Mouse (Mus musculus): Measurements from ENCODE around the gene Tdp2.
"Not testable (repeated sequence)": the region's sequence is repeated elsewhere in the genome, so short reads cannot be mapped to it uniquely, and the experiment has no call there.

The Tdp2 gene

DNA sequence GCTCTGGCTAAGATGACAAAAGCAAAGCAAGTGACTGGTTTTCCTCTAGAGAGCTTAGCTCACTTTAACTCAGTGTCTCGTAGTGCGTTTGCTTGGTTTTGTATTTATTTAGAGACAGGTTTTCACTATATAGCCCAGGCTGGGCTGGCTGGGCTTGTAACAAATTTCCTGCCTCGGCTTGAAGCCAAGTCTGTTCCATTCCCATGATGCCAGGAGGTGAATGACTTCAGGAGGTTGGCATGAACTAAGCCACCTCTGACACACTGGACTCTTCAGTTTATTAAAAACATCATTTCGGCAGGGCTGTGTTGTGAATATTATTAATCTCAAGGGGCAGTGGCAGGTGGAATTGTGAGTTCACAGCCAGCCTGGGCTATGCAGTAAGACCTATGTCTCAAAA lies 5.9 kb upstream of the Tdp2 start:
- no peak for DNase-seq

DNA sequence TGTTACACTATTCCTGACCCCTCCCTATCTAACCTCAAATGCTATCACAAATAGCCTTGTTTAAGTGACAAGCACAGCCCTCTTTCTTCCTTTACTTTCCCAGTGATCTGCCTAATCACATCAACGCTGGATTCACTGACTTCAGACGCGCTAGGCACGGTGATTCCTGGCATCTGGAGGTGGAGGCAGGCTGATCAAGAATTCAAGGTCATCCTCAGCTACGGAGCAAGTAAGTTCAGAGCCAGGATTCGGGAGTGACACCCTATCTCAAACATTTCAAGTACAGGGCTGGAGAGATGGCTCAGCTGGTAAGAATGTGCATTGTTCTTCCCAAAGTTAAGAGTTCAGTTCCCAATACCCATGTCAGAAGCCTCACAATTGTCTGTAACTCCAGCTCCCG lies 5.4 kb upstream of the Tdp2 start:
- DNase-seq = no peak

DNA sequence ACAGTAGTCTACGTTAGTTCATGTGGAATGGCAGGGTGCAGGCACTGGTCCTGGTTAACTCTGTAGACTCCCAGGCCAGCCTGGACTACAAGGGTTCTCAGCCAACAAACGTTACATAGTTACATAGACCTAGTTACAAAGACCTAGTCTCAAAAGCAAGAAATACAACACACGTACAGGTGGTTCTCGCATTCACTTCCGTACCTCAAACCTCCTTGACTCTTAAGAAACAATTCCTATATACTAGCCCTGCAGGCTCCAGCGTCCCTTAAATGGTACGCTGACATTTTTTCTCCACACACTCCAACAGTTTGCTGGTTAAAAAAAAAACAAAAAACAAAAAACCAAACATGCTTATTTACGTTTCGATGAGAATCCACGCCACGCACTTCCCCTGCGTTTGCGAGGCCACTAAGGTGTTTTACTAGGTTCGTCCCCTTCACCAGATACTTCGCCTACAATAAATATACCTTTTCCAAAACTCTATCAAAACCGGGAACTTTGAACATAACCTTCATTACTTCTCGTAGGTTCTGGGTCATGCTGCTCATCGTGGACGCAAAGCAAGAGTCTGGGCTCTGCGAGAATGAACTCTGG lies 625 bp upstream of the Tdp2 start:
- DNase-seq = peak; percentile 8 to 11

DNA sequence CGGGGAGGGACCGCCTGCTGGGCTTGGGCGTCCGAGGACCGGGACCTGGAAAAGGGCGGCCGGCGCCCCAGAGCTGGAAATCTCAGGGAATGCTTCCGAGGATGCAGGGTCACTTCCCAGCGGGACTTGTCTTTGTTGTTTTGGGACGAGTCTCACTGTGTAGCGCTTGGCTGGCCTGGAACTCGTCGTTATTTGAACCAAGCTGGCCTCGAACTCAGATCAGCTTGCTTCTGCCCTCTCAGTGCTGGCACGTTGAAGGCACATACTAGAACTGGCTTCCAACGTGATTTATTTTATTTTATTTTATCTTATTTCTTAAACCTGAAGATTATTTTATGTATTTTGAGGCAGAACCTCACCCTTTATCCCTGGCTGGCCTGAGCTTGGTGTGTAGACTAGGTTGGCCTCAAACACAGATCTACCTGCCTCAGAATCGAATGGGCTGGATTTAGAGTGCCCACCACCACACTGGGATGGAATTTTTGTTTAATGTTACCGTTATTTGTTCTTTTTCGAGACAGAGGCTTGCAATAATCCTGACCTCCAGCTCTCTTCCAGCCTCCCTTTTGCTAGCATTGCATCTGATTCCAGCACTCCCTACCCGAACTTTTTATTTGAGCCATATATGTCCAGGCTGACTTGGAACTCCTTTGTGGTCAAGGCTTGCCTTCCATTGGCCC lies 792 bp downstream of the Tdp2 start:
- DNase-seq = no peak

DNA sequence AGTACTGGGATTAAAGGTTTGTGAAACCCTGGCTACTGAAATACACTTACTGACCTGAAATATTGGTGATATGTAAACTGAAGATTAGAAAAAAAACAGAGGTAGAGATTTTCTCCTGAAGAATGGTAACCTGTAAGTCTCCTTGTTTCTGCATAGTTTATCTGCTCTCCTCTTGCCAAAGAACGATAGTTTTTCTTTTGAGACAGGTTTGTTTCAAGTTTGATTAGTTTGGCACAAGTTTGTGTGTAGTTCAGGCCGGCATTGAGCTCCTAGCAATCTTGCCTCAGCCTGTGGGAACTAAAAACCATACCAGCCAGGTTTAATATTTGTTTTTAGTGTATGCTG lies 1.3 kb downstream of the Tdp2 start:
- DNase-seq = no peak

DNA sequence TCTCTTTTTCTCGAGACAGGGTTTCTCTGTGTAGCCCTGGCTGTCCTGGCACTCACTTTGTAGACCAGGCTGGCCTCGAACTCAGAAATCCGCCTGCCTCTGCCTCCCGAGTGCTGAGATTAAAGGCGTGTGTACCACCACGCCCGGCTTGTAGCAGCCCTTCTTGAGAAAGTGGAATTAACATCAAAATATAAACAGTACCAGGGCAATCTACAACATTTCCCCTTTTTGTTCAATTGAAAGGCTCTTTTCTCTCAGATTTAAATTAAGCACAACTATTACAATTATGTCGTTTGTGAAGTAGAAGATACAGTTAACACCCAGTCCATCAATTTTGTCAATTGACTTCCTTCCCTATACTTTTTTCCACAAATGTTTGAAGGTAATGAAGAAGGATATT lies 6.3 kb downstream of the Tdp2 start:
- DNase-seq = not testable (repeated sequence)

DNA sequence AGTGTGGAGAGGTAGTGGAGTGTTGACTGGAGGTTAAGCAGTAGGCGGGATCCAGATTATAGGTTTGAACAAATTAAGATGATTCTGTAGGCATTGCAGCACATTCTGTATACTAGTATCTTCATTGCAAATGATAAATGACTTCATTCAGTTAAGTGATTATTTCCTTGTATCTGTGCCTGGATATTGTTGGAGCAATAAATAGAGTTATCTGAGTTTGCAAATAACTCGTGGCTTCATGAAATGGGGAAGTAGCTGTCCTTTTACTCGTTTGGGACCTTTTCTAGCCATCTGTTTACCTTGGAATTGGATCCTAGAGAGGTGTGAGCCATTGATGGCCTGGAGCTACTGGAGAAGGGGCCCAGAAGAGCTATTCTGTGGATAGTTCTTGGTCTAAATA lies 8.4 kb downstream of the Tdp2 start:
- DNase-seq = no peak

DNA sequence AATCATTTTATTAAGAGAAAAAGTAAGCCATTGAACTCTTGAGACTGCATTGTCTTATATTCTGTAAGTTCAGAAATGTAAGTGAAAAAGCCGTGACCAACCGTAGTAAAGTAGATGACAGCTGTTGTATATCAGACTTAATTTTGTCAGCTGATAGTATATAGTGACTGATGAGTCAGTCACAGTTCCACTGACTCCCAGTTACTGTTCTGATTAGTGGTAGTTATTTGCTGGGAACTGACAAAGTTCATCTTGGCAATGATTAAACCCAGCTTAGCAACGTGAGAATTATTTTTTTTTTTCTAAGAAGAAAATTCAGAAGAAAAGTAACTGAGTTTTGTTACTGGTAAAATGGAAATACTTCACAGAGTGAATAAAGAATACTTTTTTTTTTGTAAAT lies 10.2 kb downstream of the Tdp2 start:
- DNase-seq = no peak

DNA sequence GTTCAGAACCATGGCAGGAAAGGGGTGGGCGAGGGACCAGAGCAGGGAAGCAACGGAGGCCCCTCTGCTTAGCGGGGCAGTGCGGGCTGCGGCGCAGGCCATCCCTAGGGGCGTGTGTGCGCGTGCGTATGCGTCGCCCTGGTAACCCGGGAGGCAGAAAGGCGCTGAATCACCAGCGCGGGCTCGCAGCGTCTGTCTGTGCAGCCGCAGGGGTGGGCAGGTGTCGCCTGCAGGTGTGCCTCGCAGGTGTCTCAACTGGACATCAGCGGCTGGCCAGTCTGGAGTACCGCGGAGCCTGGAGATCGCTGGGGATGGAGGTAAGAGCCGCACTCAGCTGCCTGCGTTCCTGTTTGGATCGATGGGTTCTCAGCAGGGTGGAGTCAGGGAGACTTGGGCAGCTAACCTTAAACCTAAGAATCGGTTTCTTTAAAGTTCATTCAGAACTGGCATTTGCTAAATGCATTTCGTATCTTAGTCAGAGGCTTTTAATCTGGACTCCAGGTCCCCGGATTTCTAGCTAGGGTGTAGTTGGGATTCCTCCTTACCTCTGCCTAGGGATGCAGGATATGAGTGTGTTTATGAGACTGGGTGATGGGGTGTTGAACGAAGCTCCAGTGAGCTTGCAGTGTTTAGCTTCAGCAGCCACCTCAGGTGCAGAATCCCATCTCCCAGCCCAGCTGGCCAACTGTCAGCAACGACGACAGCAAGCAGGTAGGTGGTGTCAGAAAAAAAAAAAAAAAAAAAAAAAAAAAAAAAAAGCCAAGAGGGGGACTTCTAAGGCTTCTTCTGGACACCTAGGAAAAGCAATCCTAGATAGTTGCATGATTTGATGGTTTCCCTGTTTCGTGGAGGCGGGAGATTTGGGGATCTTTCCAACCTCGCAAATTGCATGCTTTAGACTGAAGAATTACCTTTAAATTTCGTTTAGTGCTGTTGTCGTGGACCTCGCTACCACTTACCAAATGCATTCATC lies 13.8 kb downstream of the Tdp2 start, which contains the start of gene D130043K22Rik:
TSS of gene D130043K22Rik (plus strand) at position 153 of the 973 bp plus-strand sequence.
- peak; percentile 27 to 48 for DNase-seq

DNA sequence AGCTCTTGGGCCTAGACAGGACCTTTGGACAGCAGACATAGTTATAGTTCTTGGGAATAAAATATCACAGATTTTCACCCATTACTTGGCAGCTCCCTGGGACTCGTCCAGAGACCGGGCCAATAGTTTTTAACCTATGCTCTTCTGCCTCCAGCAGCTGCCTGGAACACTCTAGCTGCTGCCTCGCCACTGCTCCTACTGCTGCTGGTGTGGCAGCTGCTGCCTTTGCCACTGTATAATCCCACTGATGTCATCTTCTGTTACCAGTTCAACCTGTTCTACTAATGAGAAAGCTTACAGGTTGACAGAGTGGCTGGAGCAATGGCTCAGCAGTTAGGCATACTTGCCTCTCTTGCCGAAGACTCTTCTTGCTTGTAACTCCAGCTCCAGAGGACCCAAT lies 17.8 kb downstream of the Tdp2 start:
- no peak for DNase-seq

DNA sequence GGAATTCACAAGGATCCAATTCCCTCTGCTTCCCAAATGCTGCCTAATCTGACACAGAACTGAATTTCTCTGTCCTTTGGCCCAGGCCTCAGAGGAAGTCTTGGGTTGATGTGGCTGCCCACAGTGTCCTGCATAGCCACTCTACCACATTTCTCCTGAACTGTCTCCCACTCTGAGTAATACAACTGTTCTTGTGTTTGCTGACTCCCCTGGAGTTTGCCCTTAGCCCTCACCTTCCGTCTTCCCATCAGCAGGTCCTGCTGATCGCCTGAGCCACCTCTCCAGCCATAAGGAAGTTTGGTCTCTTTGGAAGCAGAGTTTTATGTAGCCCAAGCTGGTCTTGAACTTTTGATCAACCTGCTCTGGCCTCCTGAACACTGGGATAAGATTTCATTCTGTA lies 20.5 kb downstream of the Tdp2 start:
- no peak for DNase-seq

DNA sequence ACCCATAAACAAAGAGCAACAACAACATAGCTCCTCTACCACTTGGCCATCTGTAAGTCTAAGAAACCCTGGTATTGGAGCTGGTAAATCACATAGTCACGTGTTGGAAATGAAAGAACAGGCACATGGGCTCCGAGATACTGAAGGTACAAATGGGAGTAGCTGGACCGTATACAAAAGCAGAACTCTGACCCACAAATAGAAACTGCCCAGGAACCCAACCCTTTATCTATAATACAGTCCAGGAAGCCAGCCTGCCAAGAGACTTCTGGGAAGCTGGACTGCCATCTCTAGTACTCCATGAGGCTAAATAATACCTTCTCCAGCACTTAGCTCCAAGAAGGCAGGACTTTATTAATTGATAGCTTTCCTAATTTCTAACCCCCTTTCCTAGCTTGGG lies 21.1 kb downstream of the Tdp2 start:
- DNase-seq = no peak

DNA sequence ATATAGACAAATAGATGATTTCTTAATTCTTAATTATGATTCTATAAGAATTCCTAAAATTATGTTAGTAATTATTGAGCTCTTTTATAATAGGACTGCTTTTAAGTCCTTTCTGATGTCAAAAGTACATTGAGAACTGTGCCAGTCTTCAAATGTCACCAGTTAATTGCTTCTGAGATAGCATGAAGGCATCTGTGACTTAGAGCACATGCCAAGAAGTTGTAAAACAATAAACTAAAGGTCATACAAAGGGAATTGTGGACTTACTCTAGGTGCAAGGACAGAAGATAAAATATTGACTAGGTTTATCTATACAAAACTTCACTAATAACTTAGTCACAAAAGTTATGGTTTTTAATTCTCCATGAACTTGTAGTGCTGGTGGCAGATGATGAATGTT lies 27.6 kb downstream of the Tdp2 start:
- DNase-seq = no peak

DNA sequence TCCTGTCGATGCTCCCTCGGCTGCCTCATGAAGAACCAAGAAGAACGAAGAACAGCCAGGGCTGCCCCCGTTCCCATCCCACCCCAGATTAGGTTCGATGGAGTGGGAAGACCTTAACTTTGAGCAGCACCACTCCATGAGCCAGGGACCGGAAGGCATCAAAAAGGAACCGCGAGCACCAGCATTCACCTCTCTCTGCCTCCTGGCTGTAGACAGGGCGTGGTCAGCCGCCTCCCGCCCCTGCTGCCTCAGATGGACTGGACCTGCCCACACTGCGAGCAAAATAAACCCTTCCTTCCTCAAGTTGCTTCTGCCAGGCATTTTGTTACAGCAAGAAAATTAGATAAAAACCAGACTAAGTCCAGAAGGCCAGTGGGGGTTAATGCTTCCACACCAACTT lies 29.6 kb downstream of the Tdp2 start:
- no peak for DNase-seq

DNA sequence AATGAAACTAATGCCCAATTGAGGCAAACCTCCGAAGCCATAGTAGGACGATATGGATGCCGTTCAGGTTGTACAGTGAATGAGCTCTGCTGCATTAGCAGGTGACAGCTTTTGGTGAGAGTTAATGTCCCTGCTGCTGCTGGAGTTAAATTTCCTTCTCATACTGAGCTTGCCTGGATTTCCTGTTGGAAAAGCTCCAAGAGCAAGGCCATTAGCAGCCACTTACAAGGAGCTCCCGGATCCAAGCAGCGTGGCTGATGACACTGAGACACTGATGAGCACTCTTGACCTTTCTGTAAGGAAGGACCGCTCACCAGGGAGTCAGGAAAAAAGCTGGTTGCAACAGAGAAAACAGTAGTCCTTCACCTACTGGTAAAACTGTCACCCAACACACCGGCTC lies 30.5 kb downstream of the Tdp2 start:
- no peak for DNase-seq

DNA sequence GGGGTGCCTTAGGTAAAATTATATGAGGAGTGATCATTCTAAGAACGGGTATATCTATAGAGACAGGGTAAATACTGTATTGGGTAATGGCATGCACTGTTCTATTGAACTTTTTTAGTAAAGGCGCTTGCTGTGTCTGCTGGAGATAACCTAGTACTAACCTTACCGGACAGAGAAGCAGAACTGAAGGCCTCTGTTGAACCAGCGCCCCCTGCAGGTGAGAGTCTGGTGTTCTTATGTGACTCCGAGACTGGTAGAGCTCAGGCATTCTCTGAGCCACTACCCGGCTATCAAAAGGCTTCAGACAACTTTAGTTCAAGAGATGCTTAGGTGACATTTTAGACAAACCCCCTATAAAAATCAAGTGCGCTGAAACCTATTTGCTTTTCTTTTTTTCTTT lies 31.0 kb downstream of the Tdp2 start:
- peak; percentile 59 to 67 for DNase-seq

DNA sequence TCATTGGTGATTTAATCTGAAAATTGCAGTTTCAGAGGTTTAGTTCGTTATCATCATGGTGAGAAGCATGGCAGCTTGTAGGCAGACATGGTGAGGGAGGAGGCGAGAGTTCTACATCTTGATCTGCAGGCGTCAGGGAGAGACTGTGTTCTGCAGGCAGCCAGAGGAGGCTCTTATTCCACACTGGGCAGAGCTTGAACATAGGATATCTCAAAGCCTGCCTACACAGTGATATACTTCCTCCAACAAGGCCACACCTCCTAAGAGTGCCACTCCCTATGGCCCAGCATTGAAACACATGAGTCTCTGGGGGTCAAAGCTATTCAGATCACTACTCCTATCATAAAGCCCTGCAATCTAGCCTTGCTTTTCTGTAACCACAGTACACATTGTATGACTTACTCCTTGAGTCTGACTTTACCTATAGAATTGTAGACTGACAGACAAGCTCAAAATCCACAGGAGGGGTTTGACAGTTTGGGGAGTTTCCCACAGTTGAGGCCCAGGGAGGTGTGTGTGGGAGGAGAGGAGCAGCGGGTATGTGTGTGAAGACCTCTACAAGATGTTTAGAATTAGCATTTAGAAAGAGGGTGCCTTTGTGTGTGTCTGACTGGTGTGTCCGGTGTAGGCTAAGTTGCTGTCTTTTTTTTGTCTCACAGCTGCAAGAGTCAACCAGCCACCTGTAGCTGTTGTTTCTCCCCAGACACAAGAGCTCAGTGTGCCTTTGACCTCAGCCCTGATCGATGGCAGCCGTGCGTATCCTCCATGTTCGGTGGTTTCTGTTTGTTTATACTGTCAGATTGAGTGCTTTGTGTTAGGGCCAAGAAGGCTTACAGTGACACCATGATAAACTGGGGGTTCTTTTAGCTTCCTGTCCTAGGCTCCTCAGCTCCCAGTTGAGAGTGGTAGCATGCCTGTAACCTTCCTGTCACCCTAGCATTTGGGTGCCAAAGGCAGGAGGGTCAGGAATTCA lies 35.2 kb downstream of the Tdp2 start:
- no peak for DNase-seq

DNA sequence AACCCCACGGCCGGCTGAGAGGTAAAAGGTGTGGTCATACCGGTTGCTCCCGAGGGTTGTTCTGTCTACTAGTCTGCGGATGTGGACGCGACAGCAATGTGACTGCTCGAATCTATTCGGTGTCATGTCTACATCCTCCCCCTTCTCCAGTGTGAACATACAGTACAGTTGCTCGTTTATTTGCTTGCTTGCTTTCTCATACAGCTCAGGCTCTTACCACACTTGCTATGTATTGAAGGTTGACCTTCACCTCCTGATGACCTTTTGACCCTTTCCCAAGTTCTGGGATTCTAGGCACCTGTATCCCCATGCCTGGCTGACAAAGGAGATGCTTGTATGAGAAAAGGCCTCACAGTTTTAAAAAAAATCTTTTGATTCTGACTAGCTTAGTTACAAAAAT lies 36.3 kb downstream of the Tdp2 start:
- DNase-seq = no peak

DNA sequence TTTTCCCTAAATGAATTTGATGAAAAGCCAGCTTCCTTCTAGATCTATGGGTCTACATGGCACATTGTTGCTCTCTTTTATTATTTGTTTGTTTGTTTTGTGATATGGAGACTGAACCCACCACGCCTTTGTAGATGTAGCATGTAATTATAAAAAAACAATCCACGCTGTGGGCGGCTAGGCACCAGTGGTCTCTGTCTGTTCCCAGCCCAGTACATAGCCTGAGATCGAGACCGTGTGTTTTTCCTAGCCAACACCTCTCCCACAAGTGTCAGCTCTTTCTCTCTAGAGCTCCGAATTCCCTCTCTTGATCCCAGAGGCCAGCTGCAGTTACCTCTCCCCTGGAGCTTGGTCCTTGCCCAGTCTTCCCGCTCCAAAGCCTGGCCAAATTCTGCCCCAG lies 36.8 kb downstream of the Tdp2 start:
- DNase-seq = no peak

DNA sequence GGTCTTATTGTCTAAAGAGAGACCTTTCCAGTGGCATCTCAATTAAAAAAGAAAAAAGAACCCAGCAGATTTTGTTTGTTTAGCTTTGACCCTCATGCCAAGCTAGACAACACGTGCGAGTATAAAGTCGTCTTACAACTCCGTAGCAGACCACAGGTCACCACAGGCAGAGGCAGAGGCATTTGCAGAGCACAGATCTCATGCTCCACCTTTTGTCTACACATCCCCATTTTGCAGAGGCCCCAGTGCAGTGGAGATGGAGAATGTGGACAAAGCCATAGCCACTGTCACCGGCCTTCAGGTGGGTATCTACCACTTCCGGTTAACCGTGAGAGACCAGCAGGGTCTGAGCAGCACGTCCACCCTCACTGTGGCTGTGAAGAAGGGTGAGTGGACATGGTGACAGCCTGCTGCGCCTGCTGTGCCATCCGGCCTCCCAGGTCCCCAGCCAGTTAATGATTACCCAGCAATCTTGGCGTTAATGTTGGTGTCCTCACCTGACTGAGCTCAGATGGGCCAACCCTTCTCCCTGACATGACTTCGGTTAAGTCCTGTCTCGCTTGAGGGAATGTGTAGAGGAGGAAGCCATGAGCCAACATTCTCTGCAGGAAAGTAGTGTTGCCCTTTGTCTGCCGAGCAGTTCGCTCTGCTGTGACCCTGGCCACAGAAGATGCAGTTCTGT lies 48.0 kb downstream of the Tdp2 start:
- no peak for DNase-seq

DNA sequence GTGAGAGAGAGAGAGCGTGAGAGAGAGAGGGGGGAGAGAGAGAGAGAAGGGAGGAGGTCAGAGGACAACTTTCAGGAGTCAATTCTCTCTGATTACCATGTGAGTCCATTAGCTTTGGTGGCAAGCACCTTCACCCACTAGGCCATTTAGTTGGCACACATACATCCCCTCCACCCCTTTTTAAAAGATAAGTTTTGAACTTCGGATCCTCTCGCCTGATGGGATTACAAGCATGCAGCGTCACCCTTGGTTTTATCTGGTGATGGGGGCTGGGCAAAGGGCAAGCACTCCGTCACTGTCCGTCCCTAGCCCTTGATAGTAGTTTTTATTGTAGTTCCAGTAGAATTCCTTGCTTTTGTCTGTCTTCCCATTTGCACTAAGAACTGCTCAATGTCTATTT lies 48.7 kb downstream of the Tdp2 start:
- no peak for DNase-seq

DNA sequence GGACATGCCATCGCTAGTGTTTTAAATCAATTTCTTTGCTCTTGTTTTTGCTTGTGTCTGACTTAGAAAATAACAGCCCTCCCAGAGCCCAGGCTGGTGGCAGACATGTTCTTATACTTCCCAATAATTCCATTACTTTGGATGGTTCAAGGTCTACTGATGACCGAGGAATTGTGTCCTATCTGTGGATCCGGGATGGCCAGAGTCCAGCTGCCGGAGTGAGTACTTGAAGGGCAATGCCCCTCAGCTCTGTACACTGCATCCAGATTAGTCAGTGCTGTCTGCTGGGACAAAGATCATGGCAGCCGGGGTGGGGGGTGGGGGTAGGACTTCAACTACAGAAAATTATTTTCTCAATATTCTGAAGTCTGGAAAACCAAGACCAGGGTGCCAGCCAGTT lies 49.2 kb downstream of the Tdp2 start:
- no peak for DNase-seq
